In the genomic region with DNA sequence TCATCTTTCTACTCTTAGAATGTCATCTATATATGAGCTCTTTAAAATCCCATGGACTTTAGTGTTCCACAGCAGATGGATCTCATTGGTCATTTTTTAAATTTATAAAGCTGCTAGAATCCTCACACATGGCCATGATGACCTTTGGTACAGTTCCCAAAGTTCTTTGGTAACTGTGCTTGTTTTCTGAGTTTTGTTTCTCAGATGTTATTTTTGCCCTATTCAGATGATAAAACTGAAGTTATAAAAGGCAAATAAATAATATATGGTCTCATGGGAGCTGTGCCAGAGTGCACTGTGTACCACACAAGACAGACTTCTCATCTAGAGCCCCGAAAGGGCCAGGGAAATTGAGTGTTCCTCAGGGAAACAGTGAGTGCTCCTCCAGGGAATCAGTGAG, we compare ENCODE assay signal across 40 mouse cellular contexts. TPM values are rescaled to one million over a fixed set of nuclear protein-coding genes. Genes with fewer than 3 reads are reported as not detected.
"Had no signal": no experiment of that assay in that cellular context is flagged by ENCODE, and none has a peak within 500 bp of the region (broad histone marks: within the 10 kb centered on the region; RNA-seq: fewer than 3 reads in every experiment).

No protein-coding gene starts in this region.

- H3K9me3 ChIP-seq: heart, embryonic 13.5 days; heart, embryonic 15.5 days; hindbrain, embryonic 13.5 days; hindbrain, embryonic 15.5 days; kidney, embryonic 15.5 days; limb, embryonic 13.5 days; limb, embryonic 15.5 days; liver, embryonic 13.5 days; liver, embryonic 15.5 days had no signal

- H3K4me3 ChIP-seq: heart, adult 2 months; heart, embryonic 13.5 days; heart, embryonic 15.5 days; hindbrain, embryonic 13.5 days; hindbrain, embryonic 15.5 days; kidney, embryonic 15.5 days; limb, embryonic 13.5 days; limb, embryonic 15.5 days; liver, embryonic 13.5 days; liver, embryonic 15.5 days had no signal

- H3K4me2 ChIP-seq: heart, embryonic 11.5 days; heart, embryonic 13.5 days; heart, embryonic 15.5 days; hindbrain, embryonic 13.5 days; hindbrain, embryonic 15.5 days; kidney, embryonic 15.5 days; limb, embryonic 13.5 days; limb, embryonic 15.5 days; liver, embryonic 13.5 days; liver, embryonic 15.5 days had no signal

- ATAC-seq: hindbrain, postnatal 0 days; intestine, embryonic 16.5 days had no signal

- H3K27me3 ChIP-seq: heart, embryonic 13.5 days; heart, embryonic 15.5 days; hindbrain, embryonic 13.5 days; hindbrain, embryonic 15.5 days; kidney, embryonic 15.5 days; limb, embryonic 13.5 days; limb, embryonic 15.5 days; liver, embryonic 13.5 days; liver, embryonic 15.5 days had no signal

- H3K36me3 ChIP-seq: heart, embryonic 13.5 days; heart, embryonic 15.5 days; hindbrain, embryonic 13.5 days; hindbrain, embryonic 15.5 days; kidney, embryonic 15.5 days; limb, embryonic 13.5 days; limb, embryonic 15.5 days; liver, embryonic 13.5 days; liver, embryonic 15.5 days had no signal

- H3K4me1 ChIP-seq: heart, embryonic 15.5 days; hindbrain, embryonic 13.5 days; hindbrain, embryonic 15.5 days; limb, embryonic 13.5 days; limb, embryonic 15.5 days; liver, embryonic 13.5 days; liver, embryonic 15.5 days had no signal

- DNase-seq: gastrocnemius, postnatal 14 days; gastrocnemius, postnatal 36 days; heart, adult 11 months; heart, adult 2 months; heart, postnatal 14 days; heart, postnatal 36 days; kidney, adult 18-20 months; kidney, adult 8-10 months; kidney, postnatal 10 days; kidney, postnatal 36 days; layer of hippocampus, adult 9-11 months; layer of hippocampus, postnatal 36 days; left cerebral cortex, postnatal 4 days; liver, embryonic 13.5 days had no signal

- H3K9ac ChIP-seq: heart, embryonic 13.5 days; heart, embryonic 15.5 days; hindbrain, embryonic 13.5 days; hindbrain, embryonic 15.5 days; kidney, embryonic 15.5 days; limb, embryonic 13.5 days; limb, embryonic 15.5 days; liver, embryonic 13.5 days; liver, embryonic 15.5 days had no signal

- H3K27ac ChIP-seq: heart, adult 2 months; heart, embryonic 13.5 days; heart, embryonic 15.5 days; hindbrain, embryonic 13.5 days; hindbrain, embryonic 15.5 days; hindbrain, postnatal 0 days; limb, embryonic 13.5 days; limb, embryonic 15.5 days; liver, embryonic 13.5 days; liver, embryonic 15.5 days had no signal

RNA-seq across cellular contexts. Expression of gene Adh7, which starts 11.9 kb away (rescaled TPM):
- total RNA-seq: hematopoietic stem cell, adult 5-6 weeks; left cerebral cortex, adult 18-20 months; left cerebral cortex, postnatal 25 days had no signal
- polyA plus RNA-seq: heart, embryonic 11.5 days; heart, postnatal 0 days; intestine, embryonic 14.5 days; large intestine, adult 2 months; limb, embryonic 11.5 days had no signal

RNA-seq across cellular contexts. Expression of gene Adh1, which starts 31.3 kb away (rescaled TPM):
- total RNA-seq: hematopoietic stem cell, adult 5-6 weeks had no signal

RNA-seq across cellular contexts. Expression of gene 4930579F01Rik, which starts 35.8 kb away (rescaled TPM):
- total RNA-seq: gastrocnemius, adult 18-20 months; gastrocnemius, adult 8-10 months; gastrocnemius, postnatal 14 days; gastrocnemius, postnatal 36 days; heart, adult 2 months; heart, postnatal 14 days; heart, postnatal 36 days; hematopoietic stem cell, adult 5-6 weeks; hindbrain, postnatal 0 days; layer of hippocampus, adult 18-20 months; layer of hippocampus, adult 8-10 months; layer of hippocampus, postnatal 14 days; layer of hippocampus, postnatal 36 days; left cerebral cortex, adult 18-20 months; left cerebral cortex, adult 8-10 months; left cerebral cortex, postnatal 10 days; left cerebral cortex, postnatal 25 days; left cerebral cortex, postnatal 4 days had no signal
- polyA plus RNA-seq: heart, embryonic 11.5 days; heart, embryonic 13.5 days; heart, embryonic 15.5 days; heart, postnatal 0 days; hindbrain, embryonic 11.5 days; intestine, embryonic 14.5 days; large intestine, adult 2 months; limb, embryonic 11.5 days; limb, embryonic 15.5 days; liver, embryonic 13.5 days; liver, embryonic 15.5 days had no signal
